ENCODE assay signal across 17 mouse cellular contexts in the genomic region with DNA sequence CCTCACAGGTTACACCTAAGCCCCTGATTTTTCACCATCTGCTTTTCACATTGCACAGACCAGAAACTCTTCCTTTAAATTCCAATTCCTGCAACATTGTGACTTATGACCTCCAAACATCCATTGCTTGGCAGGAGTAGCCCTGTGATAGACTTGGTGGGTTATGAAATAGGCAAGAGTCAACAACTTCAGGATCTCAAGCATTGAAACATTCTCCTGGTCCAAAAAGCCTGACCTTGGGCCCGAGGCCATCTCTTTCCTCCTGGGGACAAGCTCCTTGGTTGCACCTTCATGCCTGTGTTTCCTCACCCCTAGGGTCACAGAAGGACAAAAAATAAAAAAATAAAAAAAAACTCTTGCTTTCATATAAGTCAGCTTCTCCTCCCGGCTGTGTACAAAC. TPM values are rescaled to one million over a fixed set of nuclear protein-coding genes. Genes with fewer than 3 reads are reported as not detected.
DNase-seq lines count a peak whose midpoint lies in the region; ATAC-seq lines count a peak whose summit lies in the region.
"Had no signal": no experiment of that assay in that cellular context is flagged by ENCODE, and none has a peak within 500 bp of the region (broad histone marks: within the 10 kb centered on the region; RNA-seq: fewer than 3 reads in every experiment).

No protein-coding gene starts in this region.

- peaks cover 6% of the 10 kb centered on the region for H3K4me1 ChIP-seq in limb, embryonic 12.5 days (replicated peaks)
- peaks cover 13% of the 10 kb centered on the region for H3K4me1 ChIP-seq in limb, embryonic 10.5 days
- H3K4me1 ChIP-seq: forebrain, embryonic 15.5 days; heart, embryonic 15.5 days; midbrain, embryonic 15.5 days had no signal

- 88% methylated on average over 2 of the region's 2 CpGs for WGBS in limb, embryonic 12.5 days
- 89% methylated on average over 2 of the region's 2 CpGs for WGBS in limb, embryonic 10.5 days

- ATAC-seq in limb, embryonic 12.5 days (ENCODE audit: insufficient number of reproducible peaks, insufficient read depth, low FRiP score, low TSS enrichment, low read depth) = no peak
- ATAC-seq: forebrain, embryonic 15.5 days; inflammation-experienced regulatory T-cells, adult 6 months; midbrain, embryonic 15.5 days had no signal

- H3K4me3 ChIP-seq in limb, embryonic 12.5 days (replicated peaks) = no peak overlapping the region
- no peak overlapping the region for H3K4me3 ChIP-seq in limb, embryonic 10.5 days
- H3K4me3 ChIP-seq: erythroblast, embryonic 14.5 days; forebrain, embryonic 15.5 days; heart, embryonic 15.5 days; midbrain, embryonic 15.5 days had no signal

- peaks cover 4% of the 10 kb centered on the region; the same call in 1 of the 2 replicates for H3K9me3 ChIP-seq in limb, embryonic 12.5 days
- no peaks in the 10 kb centered on the region for H3K9me3 ChIP-seq in limb, embryonic 10.5 days (replicated peaks)
- H3K9me3 ChIP-seq: forebrain, embryonic 15.5 days; heart, embryonic 15.5 days; midbrain, embryonic 15.5 days had no signal

- DNase-seq in limb, embryonic 10.5 days (ENCODE audit: low spot score) = no peak
- peak; percentile 81 for DNase-seq in adrenal gland, postnatal 14 days
- peak; percentile 33 for DNase-seq in gonadal fat pad, adult 2 months (ENCODE audit: low read depth)
- peak; percentile 17 for DNase-seq in mesoderm, embryonic 11.5 days (ENCODE audit: low read depth, low spot score)
- no peak for DNase-seq in thymus, adult 18-20 months
- DNase-seq in T-cell, adult 2 months (ENCODE audit: low spot score) = no peak
- DNase-seq: cerebellum, postnatal 10 days; layer of hippocampus, adult 9-11 months; liver; right cerebral cortex, postnatal 14 days had no signal

- H3K4me2 ChIP-seq in limb, embryonic 12.5 days = no peak overlapping the region
- H3K4me2 ChIP-seq: forebrain, embryonic 15.5 days; heart, embryonic 15.5 days; midbrain, embryonic 15.5 days had no signal

- H3K27me3 ChIP-seq in limb, embryonic 12.5 days = no peaks in the 10 kb centered on the region
- no peaks in the 10 kb centered on the region for H3K27me3 ChIP-seq in limb, embryonic 10.5 days (ENCODE audit: low read depth, poor library complexity, severe bottlenecking)
- H3K27me3 ChIP-seq: CH12.LX; forebrain, embryonic 15.5 days; heart, embryonic 15.5 days; midbrain, embryonic 15.5 days had no signal

- H3K36me3 ChIP-seq in limb, embryonic 12.5 days = no peaks in the 10 kb centered on the region
- no peaks in the 10 kb centered on the region for H3K36me3 ChIP-seq in limb, embryonic 10.5 days
- H3K36me3 ChIP-seq: forebrain, embryonic 15.5 days; midbrain, embryonic 15.5 days had no signal

- H3K9ac ChIP-seq in limb, embryonic 12.5 days (replicated peaks) = no peak overlapping the region
- H3K9ac ChIP-seq: forebrain, embryonic 15.5 days; heart, embryonic 15.5 days; midbrain, embryonic 15.5 days had no signal

- peak overlapping the region; percentile 4; the same call in 1 of the 2 replicates for H3K27ac ChIP-seq in limb, embryonic 12.5 days
- no peak overlapping the region for H3K27ac ChIP-seq in limb, embryonic 10.5 days
- H3K27ac ChIP-seq: forebrain, embryonic 15.5 days; heart, embryonic 15.5 days; midbrain, embryonic 15.5 days had no signal

RNA-seq across cellular contexts. Expression of gene Itpr2, which starts 32.1 kb away (rescaled TPM):
- polyA plus RNA-seq in limb, embryonic 12.5 days (2016; fragmentation: Nextera tagmentation; extraction: Ambion mirVana) = 7.0 and 7.7 TPM in 2 replicates
- polyA plus RNA-seq in limb, embryonic 10.5 days (2016; fragmentation: Nextera tagmentation; extraction: Ambion mirVana) = 3.7 and 3.8 TPM in 2 replicates
- 91.9 and 93.3 TPM in 2 replicates for total RNA-seq in adrenal gland, postnatal 14 days (2021)
- 16.6 and 24.4 TPM in 2 replicates for polyA plus RNA-seq in gonadal fat pad, adult 2 months (2012; rRNA removed)

Comparison
In these comparisons a context has a peak if more than half of its experiments do, and no peak if none do; other contexts are left out.
1. DNase-seq: peak in adrenal gland, postnatal 14 days (single experiment), gonadal fat pad, adult 2 months (single experiment) and mesoderm, embryonic 11.5 days (single experiment); none in limb, embryonic 10.5 days (single experiment), thymus, adult 18-20 months (0 of 2) and T-cell, adult 2 months (single experiment).